Mouse (Mus musculus): Measurements from ENCODE around the gene Drg1. TPM values are rescaled to one million over a fixed set of nuclear protein-coding genes. Genes with fewer than 3 reads are reported as not detected.
"Not testable (repeated sequence)": the region's sequence is repeated elsewhere in the genome, so short reads cannot be mapped to it uniquely, and the experiment has no call there.

Drg1 gene
- total RNA-seq, 2 experiments from 2014 or later, result 36.4 to 45.4 TPM

GRCm38 (mm10) chr11:3173425-3174318, 92.5 kb downstream of the Drg1 start:
- DNase-seq, result peak; percentile 63 to 87
- intact Hi-C loops (cut with DNase I), result loop anchor here (2.0 kb wide), 1 partner anchor 23 kb away; no protein-coding TSS in a partner anchor

- DNase-seq, result not testable (repeated sequence)
- intact Hi-C loops (cut with DNase I), result loop anchor here (2.0 kb wide), 1 partner anchor 24 kb away; no protein-coding TSS in a partner anchor
Observed at GRCm38 (mm10) chr11:3172526-3172925, 93.7 kb downstream of the Drg1 start.

DNA sequence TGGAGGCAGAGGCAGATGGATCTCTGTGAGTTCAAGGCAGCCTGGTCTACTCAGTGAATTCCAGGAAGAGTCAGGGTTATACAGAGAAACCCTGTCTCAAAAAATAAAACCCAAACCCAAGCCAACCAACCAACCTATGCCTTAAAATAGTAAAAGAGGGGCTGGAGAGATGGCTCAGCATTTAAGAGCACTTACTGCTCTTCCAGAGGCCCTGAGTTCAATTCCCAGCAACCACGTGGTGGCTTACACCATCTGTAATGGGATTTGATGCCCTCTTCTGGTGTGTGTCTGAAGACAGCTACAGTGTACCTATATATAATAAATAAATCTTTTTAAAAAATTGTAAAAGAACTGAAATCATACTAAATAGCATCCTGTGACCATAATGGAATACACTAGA, 94.3 kb downstream of the Drg1 start:
- peak in 1 of 2 experiments; percentile 77 for DNase-seq
- intact Hi-C loops (cut with DNase I), result loop anchor here (2.0 kb wide), 1 partner anchor 25 kb away; no protein-coding TSS in a partner anchor

GRCm38 (mm10) chr11:3169042-3169441, 97.2 kb downstream of the Drg1 start:
- DNase-seq, result peak in 1 of 2 experiments; percentile 67
- intact Hi-C loops (cut with DNase I), result not testable (repeated sequence)

DNA sequence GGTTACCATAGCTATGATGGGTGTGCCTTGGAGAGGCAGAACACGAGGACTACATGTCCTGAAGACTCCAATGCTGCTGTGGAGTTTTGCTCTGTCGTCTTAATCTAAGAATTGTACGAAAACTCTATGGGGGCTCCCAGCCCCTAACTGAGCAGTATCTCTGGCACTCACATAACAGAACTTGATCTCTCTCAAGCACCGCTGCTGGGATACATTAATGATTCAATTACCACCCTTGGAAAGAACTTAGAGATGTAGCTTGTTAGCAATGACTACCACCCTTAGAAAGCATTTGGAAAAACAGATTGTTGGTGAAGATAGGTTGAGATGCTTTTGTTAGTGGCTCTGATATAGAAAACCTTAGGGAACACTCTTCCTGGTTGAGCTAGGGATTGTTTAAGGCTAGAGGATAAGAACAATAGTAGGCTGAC, 98.6 kb downstream of the Drg1 start:
- intact Hi-C loops (cut with DNase I), result not testable (repeated sequence)
- DNase-seq, result peak in 1 of 2 experiments; percentile 65

DNA sequence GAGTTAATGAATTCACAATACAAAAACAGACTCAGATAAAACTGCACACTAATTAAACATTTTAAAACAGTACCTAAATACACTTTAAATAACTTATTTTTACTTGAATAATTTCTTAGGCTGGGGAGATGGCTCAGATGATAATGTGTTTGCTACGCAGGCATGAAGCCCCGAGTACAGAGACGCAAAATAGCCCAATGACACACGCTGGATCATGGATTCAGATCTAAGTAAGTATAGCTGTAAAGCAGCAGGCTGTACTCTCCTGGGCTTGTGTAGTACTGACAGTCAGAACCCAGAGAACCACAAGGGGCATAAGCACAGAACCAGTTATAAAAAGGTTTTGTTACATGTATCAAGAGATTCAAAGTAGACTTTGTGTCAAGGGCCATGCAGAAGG, 99.1 kb downstream of the Drg1 start:
- DNase-seq, result not testable (repeated sequence)

GRCm38 (mm10) chr11:3166321-3166720, 99.9 kb downstream of the Drg1 start:
- DNase-seq, result not testable (repeated sequence)

More for the DNA sequence above, 99.1 kb downstream of the Drg1 start:
- intact Hi-C loops (cut with DNase I), result not testable (repeated sequence)

GRCm38 (mm10) chr11:3165210-3165782, 100.9 kb downstream of the Drg1 start:
- intact Hi-C loops (cut with DNase I), result not testable (repeated sequence)

More at GRCm38 (mm10) chr11:3166321-3166720, 99.9 kb downstream of the Drg1 start:
- intact Hi-C loops (cut with DNase I), result not testable (repeated sequence)

DNA sequence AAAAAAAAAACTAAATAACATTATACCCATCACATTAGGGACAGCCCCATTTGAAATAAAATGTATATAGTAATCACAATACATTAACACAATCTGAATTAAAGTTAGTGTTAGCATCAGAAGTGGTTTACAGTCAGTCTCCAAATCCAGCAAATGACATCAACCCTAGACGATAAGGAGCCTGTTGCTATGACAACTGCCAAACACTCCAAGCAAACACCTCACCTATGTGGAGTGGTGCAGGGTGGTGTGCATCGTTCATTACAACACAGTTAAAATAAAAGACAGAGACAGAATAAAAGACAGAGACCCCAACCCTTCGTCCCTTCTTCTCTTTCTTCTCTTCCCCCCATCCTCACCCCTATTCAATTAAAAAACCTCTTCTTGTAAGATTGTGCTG, 102.6 kb downstream of the Drg1 start:
- intact Hi-C loops (cut with DNase I); DNase-seq: not testable (repeated sequence)

More at GRCm38 (mm10) chr11:3165210-3165782, 100.9 kb downstream of the Drg1 start:
- DNase-seq, result not testable (repeated sequence)

GRCm38 (mm10) chr11:3163122-3163521, 103.1 kb downstream of the Drg1 start:
- intact Hi-C loops (cut with DNase I), result not testable (repeated sequence)
- DNase-seq, result peak in 1 of 2 experiments; percentile 27

- intact Hi-C loops (cut with DNase I), result not testable (repeated sequence)
- peak; percentile 65 to 80 for DNase-seq
Observed at GRCm38 (mm10) chr11:3162236-3162897, 103.8 kb downstream of the Drg1 start.

DNA sequence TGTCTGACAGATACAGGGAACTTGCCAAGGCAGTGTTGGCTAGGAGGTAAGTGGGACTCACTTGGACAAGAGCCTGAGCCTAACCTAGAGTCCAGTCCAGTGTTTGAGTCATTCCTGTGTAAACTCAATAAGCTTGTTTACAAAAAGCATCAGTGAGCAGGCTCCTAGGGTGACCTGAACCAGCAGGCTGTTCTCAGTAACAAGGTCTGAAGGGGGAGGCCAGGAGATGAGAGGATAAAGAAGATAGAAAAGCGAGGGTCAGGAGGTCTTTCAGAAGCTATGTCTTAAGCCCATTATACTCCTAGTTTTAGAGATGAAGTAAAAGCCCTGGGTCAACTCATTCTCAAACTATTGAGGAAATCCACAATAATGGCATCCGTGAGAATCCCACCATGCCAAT, 104.8 kb downstream of the Drg1 start:
- intact Hi-C loops (cut with DNase I), result not testable (repeated sequence)
- DNase-seq, result peak; percentile 37 to 53

DNA sequence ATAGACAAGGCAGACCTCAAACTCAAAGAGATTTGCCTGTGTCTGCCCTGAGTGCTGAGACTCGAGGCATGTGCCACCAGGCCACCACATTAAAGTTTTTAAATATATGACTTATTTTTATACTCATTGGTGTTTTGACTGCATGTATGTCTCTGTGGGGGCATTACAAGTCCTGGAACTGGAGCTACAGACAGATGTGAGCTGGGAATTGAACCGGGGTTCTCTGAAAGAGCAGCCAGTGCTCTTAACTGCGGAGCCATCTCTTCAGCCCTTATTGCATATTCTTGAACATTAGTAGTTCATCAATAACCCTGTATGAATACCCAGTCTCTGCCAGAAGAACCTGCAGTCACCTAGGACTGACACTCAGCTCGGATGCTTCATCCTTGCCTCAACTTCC, 107.4 kb downstream of the Drg1 start:
- DNase-seq; intact Hi-C loops (cut with DNase I): not testable (repeated sequence)

DNA sequence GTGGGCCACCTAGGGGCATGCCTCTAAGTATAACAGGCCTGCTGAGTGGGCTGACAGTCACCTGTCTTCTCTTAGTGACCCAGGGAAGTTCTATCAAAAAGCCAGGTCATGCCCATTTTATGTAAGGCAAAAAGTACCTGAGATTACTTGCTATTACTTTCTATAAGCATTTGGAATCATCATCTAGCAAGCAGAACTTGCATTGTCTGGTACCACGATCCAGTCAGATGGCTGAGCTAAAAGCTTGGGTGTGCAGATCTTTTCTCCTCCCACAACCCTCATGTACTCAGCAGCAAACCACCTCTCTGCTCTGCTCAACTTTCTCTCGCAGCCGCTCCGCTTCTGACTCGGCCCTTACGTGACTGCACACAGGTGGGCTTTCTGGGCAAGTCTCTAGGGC, 108.2 kb downstream of the Drg1 start:
- intact Hi-C loops (cut with DNase I); DNase-seq: not testable (repeated sequence)

GRCm38 (mm10) chr11:3156991-3157390, 109.2 kb downstream of the Drg1 start:
- DNase-seq; intact Hi-C loops (cut with DNase I): not testable (repeated sequence)

GRCm38 (mm10) chr11:3153666-3154397, 112.4 kb downstream of the Drg1 start:
- intact Hi-C loops (cut with DNase I), result not testable (repeated sequence)
- DNase-seq, result peak; percentile 63 to 75

GRCm38 (mm10) chr11:3151358-3151757, 114.9 kb downstream of the Drg1 start:
- DNase-seq; intact Hi-C loops (cut with DNase I): not testable (repeated sequence)

GRCm38 (mm10) chr11:3150677-3151003, 115.6 kb downstream of the Drg1 start:
- intact Hi-C loops (cut with DNase I); DNase-seq: not testable (repeated sequence)

DNA sequence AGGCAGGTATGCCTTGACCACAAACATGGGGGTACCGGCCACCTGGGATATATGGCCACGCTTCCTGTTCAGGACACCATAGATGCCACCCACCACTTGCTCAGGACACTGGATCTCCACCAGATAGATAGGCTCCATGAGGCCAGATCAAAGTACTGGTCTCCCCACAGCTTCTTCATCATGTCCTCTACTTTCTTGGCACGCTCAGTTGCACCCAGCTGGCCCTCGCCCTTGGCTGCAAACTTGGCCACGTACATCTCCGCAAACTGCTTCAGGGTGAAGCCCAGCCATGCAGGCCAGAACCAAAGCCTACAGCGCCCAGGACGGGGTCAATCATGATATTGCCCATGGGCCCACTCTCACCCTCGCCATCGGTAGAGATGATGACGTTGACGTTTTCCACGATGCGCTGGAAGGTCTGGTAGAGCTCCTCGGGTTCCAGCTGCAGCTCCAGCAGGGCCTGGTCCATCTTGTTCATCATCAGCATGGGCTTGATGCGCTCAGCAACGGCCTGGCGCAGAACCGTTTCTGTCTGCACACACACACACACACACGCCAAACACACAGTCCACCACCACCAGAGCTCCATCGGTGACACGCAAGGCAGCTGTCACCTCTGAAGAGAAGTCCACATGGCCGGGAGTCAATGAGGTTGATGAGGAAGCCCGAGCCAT, 116.1 kb downstream of the Drg1 start:
- intact Hi-C loops (cut with DNase I), result not testable (repeated sequence)
- peak; percentile 59 to 71 for DNase-seq
